Mouse (Mus musculus) spleen, adult 18-20 months (tissue): ENCODE data around the gene Opn5.
A peak's percentile ranks its signal among the peaks of the same experiment; 100 is the strongest.

Experiments
- DNase-seq, 2 experiments: peaks; one replicate each; pipeline ENCODE4 v3.0.0; 2022; ENCODE audit warnings: mixed read lengths in 2 of 2

Gene Opn5

GRCm38 (mm10) chr17:42611295-42611694 lies at the start of gene Opn5:
TSS of gene Opn5 (minus strand) at chr17:42611395.
- no peak for DNase-seq

DNA sequence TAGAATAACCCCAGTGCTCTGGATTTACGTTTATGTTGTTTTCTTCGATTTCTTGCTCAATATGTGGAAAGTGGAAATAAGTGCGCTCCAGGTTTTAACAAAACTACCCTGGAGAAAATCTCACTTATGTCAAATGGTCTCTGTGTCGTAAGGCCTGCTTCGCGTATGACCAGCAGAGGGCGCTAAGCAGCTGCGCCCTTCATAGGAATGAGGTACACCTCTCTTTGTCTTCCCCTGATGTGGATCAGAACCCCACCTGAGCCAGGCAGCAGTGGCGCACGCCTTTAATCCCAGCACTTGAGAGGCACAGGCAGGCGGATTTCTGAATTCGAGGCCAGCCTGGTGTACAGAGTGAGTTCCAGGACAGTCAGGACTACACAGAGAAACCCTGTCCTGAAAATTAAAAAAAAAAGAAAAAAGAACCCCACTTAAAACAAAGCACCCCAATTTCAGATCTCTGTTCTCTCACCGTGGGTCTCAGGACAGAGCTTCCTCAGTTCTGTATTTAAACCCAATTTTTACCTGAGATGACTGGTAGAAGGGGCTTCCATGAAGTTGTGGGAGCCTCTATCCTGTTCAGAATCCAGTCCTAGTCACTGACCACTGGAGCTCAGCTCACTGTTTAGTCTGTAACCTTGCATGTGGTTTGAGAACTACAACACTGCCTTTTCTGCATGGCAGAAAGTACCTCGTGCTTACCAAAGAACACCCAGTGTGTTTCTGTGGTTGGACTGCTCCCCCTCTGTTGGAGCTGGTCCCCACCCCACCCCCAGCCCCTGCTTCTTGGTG lies 47.6 kb upstream of the Opn5 start:
- DNase-seq, result peak in 1 of 2 experiments; percentile 25

DNA sequence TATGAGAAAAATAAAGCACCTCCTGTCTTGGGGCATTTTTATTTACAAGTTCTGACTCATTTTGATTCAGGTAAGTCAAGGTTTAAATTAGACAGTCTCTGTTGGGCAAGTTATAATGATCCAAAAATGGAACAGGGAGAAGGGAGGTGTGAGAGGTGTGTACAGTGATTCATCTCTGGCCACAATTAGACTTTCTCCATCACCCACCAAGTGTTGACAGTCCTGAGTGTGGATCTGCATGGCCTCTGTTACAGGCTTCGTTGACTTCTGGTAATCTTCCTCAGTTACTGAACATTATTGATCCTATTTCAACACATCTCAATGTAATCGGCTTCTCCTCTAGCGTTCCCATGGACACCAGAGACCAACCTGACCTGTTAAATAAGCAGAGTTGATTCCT lies 32.2 kb upstream of the Opn5 start:
- DNase-seq, result no peak

GRCm38 (mm10) chr17:42630206-42630605 lies 19.0 kb upstream of the Opn5 start:
- no peak for DNase-seq

DNA sequence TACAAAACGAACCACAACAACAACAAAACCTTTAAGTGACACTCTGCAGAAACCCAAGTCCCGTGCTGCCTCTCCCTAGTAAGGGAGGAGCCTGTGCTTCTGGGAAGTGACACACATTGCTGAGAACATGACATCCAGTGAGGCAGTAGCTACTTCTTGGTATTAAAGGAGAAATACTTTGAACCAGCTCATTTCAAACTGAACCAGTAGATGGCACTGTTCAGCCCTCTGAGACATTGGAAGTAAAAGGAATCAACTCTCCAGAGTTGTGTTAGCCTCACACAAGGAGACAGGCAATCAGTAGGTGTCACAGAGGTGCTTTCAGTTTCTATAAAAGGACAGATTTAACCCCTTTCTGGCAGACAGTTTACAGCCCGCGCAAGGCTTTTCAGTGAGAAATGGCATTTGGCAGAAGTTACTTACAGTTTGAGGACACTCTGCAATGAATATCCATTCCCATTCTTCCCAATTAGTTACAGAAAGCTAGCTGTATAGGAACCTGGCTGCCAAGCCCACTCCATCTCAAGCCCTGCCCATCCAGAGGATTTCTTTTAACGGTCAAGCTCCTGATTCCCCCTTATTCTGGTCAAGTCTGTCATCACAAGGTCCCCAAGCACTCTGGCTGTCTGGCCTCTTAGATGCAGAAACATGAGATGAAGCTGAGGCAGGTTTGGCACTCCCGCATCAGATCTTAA lies 2.0 kb upstream of the Opn5 start:
- DNase-seq, result no peak

GRCm38 (mm10) chr17:42608270-42608669 lies 2.9 kb downstream of the Opn5 start:
- no peak for DNase-seq

DNA sequence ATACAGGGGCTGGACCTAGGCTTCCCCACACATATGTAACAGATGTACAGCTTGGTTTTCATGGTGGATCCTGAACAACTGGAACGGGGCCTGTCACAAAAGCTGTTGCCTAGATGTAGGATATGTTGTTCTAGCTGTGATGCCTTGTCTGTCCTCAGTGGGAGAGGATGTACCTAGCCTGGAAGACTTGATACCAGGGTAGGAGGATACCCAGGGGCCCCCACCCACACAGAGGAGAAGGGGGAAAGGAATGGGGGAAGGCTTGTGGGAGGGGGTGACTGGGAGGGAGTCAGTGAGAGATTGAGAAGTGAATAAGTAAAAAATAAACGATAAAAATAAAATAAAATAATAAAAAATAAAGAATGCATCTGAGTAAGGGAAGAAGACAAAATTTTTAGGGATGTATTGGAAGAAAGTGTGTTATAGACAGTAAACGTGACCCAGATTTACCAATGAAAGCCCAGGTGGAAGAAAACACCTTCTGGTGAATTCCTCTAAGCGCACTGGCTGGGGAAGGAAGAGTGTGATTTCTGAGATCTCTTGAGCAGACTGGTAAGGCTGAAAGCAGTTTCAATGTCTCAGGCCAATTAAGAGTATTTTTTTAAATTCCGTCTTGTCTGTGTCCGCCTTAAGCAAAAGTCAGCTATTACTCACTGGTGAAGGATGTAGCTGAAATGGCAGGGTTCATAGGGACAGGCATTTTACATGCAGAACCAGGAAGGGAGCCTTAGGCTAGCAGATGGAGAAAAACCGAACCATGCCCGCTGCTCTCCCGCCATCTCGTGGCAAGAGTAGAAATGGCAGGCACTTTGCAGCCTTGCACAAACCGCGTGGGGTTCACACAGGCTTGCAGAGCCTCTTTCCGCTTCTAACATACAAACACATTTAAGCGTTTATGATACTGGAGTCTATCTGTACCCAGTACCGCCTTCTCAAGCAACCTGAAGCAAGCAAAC lies 8.1 kb downstream of the Opn5 start:
- DNase-seq, result peak in 1 of 2 experiments; percentile 13

- DNase-seq, result no peak
Measured at GRCm38 (mm10) chr17:42586486-42586885, 24.7 kb downstream of the Opn5 start.

DNA sequence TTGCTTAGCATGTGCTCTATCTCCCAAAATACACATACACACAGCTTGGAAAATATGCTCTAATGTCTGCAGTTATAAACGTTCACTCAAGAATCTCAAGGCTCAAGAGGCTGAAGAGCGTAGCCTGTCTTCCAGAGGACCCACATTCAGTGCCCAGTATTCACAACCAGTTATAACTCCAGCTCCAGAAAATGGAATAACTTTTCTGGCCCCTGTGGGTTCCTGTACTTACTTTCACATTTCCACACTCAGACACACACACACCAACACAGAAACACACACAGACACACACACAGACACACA lies 28.2 kb downstream of the Opn5 start:
- no peak for DNase-seq

DNA sequence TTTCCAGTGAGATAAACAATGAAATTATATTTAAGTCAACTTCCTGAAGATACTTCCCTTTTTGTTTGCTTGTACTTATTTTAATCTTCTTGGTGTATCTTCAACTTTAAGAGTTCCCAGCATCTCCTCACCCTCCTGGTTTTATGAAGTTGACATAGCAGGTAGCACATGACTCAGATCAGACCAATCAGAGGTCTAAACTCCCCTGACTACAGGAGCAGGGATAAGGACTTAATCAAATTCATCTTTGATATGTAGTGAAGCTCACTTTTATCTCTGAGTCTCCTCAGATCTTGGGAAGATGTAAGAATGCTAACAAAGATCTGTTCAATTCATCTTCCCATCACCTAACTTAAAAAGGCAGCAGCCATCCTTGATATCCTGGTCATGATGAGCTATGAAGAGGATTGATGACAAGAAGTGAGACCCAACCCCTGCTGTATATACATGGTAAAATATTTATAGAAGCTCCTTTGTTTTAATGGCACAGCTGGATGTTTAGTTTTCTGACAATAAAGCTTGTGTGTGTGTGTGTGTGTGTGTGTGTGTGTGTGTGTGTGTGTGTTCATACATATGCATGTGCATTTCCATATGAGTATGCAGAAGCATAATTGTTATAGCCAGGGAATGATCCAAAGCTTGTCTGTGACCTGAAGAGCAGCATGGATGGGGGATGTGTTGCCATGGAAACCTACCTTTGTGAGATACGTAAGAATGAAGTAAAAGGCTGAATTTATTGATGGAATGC lies 28.7 kb downstream of the Opn5 start:
- DNase-seq, result no peak

GRCm38 (mm10) chr17:42580623-42581022 lies 30.6 kb downstream of the Opn5 start:
- no peak for DNase-seq

DNA sequence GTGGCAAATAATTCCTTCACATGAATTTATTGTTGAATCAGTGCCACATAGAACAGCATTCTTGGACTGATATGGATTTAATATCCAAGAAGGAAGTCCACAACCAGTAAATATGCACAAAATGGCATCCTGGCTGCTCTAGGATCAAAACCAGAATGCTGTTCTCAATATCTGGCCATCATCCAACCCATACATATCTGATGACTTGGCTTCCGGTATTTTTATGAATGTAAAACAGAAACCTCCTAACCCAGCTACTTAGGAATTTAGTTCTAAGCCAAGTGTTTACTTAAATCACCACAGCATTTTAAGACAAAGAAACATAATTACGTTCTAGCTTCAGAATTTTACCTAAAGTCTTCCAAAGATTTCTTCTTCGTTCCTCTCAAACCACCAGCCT lies 31.0 kb downstream of the Opn5 start:
- no peak for DNase-seq

GRCm38 (mm10) chr17:42576671-42577168 lies 34.5 kb downstream of the Opn5 start:
- no peak for DNase-seq

GRCm38 (mm10) chr17:42573786-42574185 lies 37.4 kb downstream of the Opn5 start:
- DNase-seq, result no peak

GRCm38 (mm10) chr17:42549578-42549977 lies 61.6 kb downstream of the Opn5 start:
- DNase-seq, result no peak

DNA sequence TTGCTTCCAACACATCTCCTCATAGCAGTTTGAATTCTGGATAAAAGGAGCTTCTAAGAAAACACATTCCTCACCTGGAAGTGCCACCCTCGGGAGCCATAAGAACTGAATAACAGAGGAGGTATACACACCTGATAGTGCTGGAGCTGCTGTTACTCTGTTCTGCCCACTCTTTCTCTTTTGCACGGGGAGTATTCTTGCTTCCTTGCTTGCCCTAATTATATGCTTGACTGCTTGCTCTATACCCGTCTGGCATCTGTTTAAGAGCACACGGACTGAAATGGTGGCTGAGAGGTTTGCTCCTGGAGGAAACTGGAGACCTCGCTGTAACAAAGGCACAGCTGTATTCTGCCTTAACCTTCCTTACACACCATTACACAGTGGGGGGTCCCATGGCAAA lies 81.0 kb downstream of the Opn5 start:
- DNase-seq, result no peak

DNA sequence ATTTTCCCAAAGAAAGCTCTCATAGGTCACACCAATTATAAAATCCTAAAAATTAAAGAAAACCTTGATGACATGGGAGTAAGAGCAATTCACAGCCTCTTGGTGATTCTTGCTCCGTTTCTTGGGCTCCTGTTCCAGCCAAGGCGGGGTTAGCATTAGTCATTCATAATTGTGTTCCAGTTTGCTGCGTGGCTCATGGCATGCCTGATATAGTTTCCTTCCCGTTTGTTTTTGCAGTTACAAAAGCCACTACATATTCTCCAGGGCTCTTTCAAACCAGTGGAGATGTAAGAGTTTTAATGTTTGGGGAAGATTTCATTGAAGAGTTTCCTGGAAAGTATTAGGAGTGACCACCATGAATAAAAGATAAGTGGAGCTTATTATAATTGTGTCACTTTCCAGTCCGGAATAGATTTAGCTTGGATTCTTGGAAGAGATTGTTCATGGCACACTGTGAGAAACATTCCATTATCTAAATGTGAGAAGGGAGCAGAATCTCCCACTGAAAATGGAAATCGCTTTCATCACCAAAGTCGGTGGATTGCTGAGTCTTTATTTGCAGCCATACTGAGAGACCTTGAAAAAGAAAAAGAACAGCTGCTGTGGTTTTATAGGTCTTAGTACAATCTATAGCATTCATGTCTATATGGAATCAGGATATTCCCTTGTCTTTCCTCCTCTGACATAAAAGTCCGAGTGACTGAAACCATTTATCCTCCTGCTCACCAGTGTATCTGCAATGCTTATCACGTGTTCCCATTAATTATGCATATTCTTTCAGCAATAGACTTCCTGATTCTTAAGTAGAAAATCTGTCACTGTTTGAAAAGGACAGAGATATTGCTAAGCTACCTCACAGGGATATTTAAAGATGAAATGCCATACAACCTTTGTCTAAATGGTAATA lies 101.6 kb downstream of the Opn5 start:
- DNase-seq, result no peak
